Mouse (Mus musculus) hindbrain, embryonic 12.5 days (tissue): ENCODE measurements around the gene Raph1. TPM values are rescaled to one million over a fixed set of nuclear protein-coding genes. Genes with fewer than 3 reads are reported as not detected.
"Not testable (repeated sequence)": the region's sequence is repeated elsewhere in the genome, so short reads cannot be mapped to it uniquely, and the experiment has no call there.

Experiments used
- ATAC-seq: fragments of 200-750 bp; cut with Nextera tagmentation; 2 replicates; pipeline ENCODE4 v1.8.0; 2017; ENCODE audit warnings: moderate TSS enrichment; ENCODE audit not compliant: low FRiP score
- H3K27ac ChIP-seq: fragments of 300-500 bp; sonication (generic); 2 replicates; pipeline ENCODE4 v1.5.1; 2016; ENCODE audit warnings: mild to moderate bottlenecking
- H3K27me3 ChIP-seq: fragments of 300-500 bp; sonication (generic); 2 replicates; pipeline ENCODE4 v1.6.1; 2016; ENCODE audit warnings: mild to moderate bottlenecking
- H3K36me3 ChIP-seq: fragments of 300-500 bp; sonication (generic); 2 replicates; pipeline ENCODE4 v1.6.1; 2016; ENCODE audit warnings: mild to moderate bottlenecking
- H3K4me1 ChIP-seq: fragments of 300-500 bp; sonication (generic); 2 replicates; pipeline ENCODE4 v1.6.1; 2016
- H3K4me2 ChIP-seq: fragments of 300-500 bp; sonication (generic); replicated peaks from 2 replicates; pipeline ENCODE4 v1.6.1; 2016; ENCODE audit warnings: mild to moderate bottlenecking
- H3K4me3 ChIP-seq: fragments of 300-500 bp; sonication (generic); 2 replicates; pipeline ENCODE4 v1.5.1; 2016; ENCODE audit warnings: mild to moderate bottlenecking
- H3K9ac ChIP-seq: fragments of 300-500 bp; sonication (generic); 2 replicates; pipeline ENCODE4 v1.6.1; 2016; ENCODE audit warnings: mild to moderate bottlenecking, moderate library complexity
- H3K9me3 ChIP-seq: fragments of 300-500 bp; sonication (generic); replicated peaks from 2 replicates; pipeline ENCODE4 v1.6.1; 2016; ENCODE audit warnings: mild to moderate bottlenecking
- WGBS: fragments of 180-500 bp; shearing (Covaris S2); methylation state at CpG from one replicate; pipeline ENCODE4 v1.1.7; 2016; 5-methylcytosine and 5-hydroxymethylcytosine counted together
- microRNA-seq: library from miRNA; unstranded; fragments of <30 nt; microRNA quantifications from one replicate; pipeline ENCODE4, GENCODE M21; 2017
- polyA plus RNA-seq: library from polyadenylated mRNA; unstranded; fragments of >200 nt; fragmentation: Nextera tagmentation; extraction: Ambion mirVana; gene quantifications from 2 replicates; pipeline ENCODE4 v1.2.1, GENCODE M21; 2016

Gene Raph1
- polyA plus RNA-seq, 1 experiment from 2014 or later = 29.1 TPM

GRCm38 (mm10) chr1:60481561-60481960 is 85.3 kb downstream of the Raph1 start:
- WGBS = 54% methylated on average over 1 of the region's 1 CpGs
- Histone ChIP-seq H3K36me3 (peaks cover 37% of the 10 kb centered on the region), H3K27me3 (no peaks in the 10 kb centered on the region), H3K9me3 (no peaks in the 10 kb centered on the region), H3K4me2 (no peak overlapping the region), H3K9ac (no peak overlapping the region), H3K4me1 (no peaks in the 10 kb centered on the region), H3K27ac (no peak overlapping the region), H3K4me3 (no peak overlapping the region)
- no peak for ATAC-seq

- Histone ChIP-seq H3K4me1 (no peaks in the 10 kb centered on the region), H3K36me3 (peaks cover 25% of the 10 kb centered on the region), H3K9me3 (no peaks in the 10 kb centered on the region), H3K27me3 (no peaks in the 10 kb centered on the region), H3K4me2 (no peak overlapping the region), H3K4me3 (no peak overlapping the region), H3K27ac (no peak overlapping the region), H3K9ac (no peak overlapping the region)
- no peak for ATAC-seq
- WGBS = 95% methylated on average over 7 of the region's 7 CpGs
These were observed 96.4 kb downstream of the Raph1 start for GRCm38 (mm10) chr1:60470541-60470940.

- H3K36me3 ChIP-seq = peaks cover 34% of the 10 kb centered on the region
- H3K4me2 ChIP-seq = no peak overlapping the region
- no peak overlapping the region for H3K27ac ChIP-seq
- H3K4me3 ChIP-seq = no peak overlapping the region
- no peak for ATAC-seq
- H3K9ac ChIP-seq = no peak overlapping the region
- 84% methylated on average over 2 of the region's 2 CpGs for WGBS
- H3K4me1 ChIP-seq = no peaks in the 10 kb centered on the region
- no peaks in the 10 kb centered on the region for H3K27me3 ChIP-seq
- H3K9me3 ChIP-seq = no peaks in the 10 kb centered on the region
These were observed 97.4 kb downstream of the Raph1 start for GRCm38 (mm10) chr1:60469491-60469890.

- Histone ChIP-seq H3K4me2 (no peak overlapping the region), H3K9me3 (no peaks in the 10 kb centered on the region), H3K27me3 (no peaks in the 10 kb centered on the region), H3K4me3 (no peak overlapping the region), H3K27ac (no peak overlapping the region), H3K4me1 (no peaks in the 10 kb centered on the region), H3K9ac (no peak overlapping the region), H3K36me3 (peaks cover 23% of the 10 kb centered on the region; the same call in 1 of the 2 replicates)
- 92% methylated on average over 1 of the region's 1 CpGs for WGBS
- ATAC-seq = no peak
These were observed 106.3 kb downstream of the Raph1 start for GRCm38 (mm10) chr1:60460623-60461022.

- no peak overlapping the region for H3K9ac ChIP-seq
- no peak for ATAC-seq
- no peaks in the 10 kb centered on the region for H3K9me3 ChIP-seq
- peaks cover 30% of the 10 kb centered on the region for H3K36me3 ChIP-seq
- H3K4me3 ChIP-seq = no peak overlapping the region
- H3K27ac ChIP-seq = no peak overlapping the region
- no peaks in the 10 kb centered on the region for H3K27me3 ChIP-seq
- no peak overlapping the region for H3K4me2 ChIP-seq
- no peaks in the 10 kb centered on the region for H3K4me1 ChIP-seq
- WGBS = 56% methylated on average over 1 of the region's 1 CpGs
These were observed 117.0 kb downstream of the Raph1 start for GRCm38 (mm10) chr1:60449896-60450295.

- Histone ChIP-seq H3K27me3 (no peaks in the 10 kb centered on the region), H3K4me3 (no peak overlapping the region), H3K4me1 (no peaks in the 10 kb centered on the region), H3K4me2 (no peak overlapping the region), H3K27ac (no peak overlapping the region), H3K9me3 (no peaks in the 10 kb centered on the region), H3K9ac (no peak overlapping the region), H3K36me3 (peaks cover 24% of the 10 kb centered on the region)
- ATAC-seq = no peak
- WGBS = 86% methylated on average over 12 of the region's 12 CpGs
These were observed 119.8 kb downstream of the Raph1 start for GRCm38 (mm10) chr1:60447067-60447466.

GRCm38 (mm10) chr1:60441438-60441837 is 125.5 kb downstream of the Raph1 start:
- ATAC-seq, H3K4me2 ChIP-seq, H3K9me3 ChIP-seq, H3K4me1 ChIP-seq, H3K27me3 ChIP-seq, H3K27ac ChIP-seq, H3K4me3 ChIP-seq, H3K9ac ChIP-seq: not testable (repeated sequence)
- WGBS = 81% methylated on average over 5 of the region's 5 CpGs
- peaks cover 11% of the 10 kb centered on the region for H3K36me3 ChIP-seq

GRCm38 (mm10) chr1:60432497-60432896 is 134.4 kb downstream of the Raph1 start:
- Histone ChIP-seq H3K9me3 (peaks cover 7% of the 10 kb centered on the region; the same call in 1 of the 2 replicates), H3K27me3 (no peaks in the 10 kb centered on the region), H3K36me3 (peaks cover 7% of the 10 kb centered on the region; the same call in 1 of the 2 replicates), H3K27ac (no peak overlapping the region), H3K4me2 (no peak overlapping the region), H3K4me1 (no peaks in the 10 kb centered on the region), H3K9ac (no peak overlapping the region), H3K4me3 (no peak overlapping the region)
- 23% methylated on average over 1 of the region's 1 CpGs for WGBS
- ATAC-seq = no peak

Small RNA genes within 50 kb of the gene (microRNA-seq; reads per million reads assigned to microRNA genes)
- gene Gm23762 = not detected

Other genes with a start within 250 kb of the Raph1 start
- gene Cyp20a1, start 223.8 kb downstream of the Raph1 start, polyA plus RNA-seq = 21.4 and 23.3 TPM in 2 replicates
- 68.3 and 77.8 TPM in 2 replicates for gene Abi2, start 157.5 kb downstream of the Raph1 start, polyA plus RNA-seq
- gene Cd28, start 149.7 kb upstream of the Raph1 start, polyA plus RNA-seq = 0.06 and 0.14 TPM in 2 replicates